Mouse (Mus musculus) liver, embryonic 14.5 days (tissue): ENCODE measurements at regions not wholly inside any gene's neighbourhood (a gene's known extent, or its start where the extent isn't known, plus 50 kb on each side); places are given as distances from the start of the nearest gene placed in this dataset.
"Not testable (repeated sequence)": the region's sequence is repeated elsewhere in the genome, so short reads cannot be mapped to it uniquely, and the experiment has no call there.

ENCODE experiments used
- ATAC-seq: fragments of 200-750 bp; cut with Nextera tagmentation; 2 replicates; pipeline ENCODE4 v1.8.0; 2017; ENCODE audit warnings: moderate number of reproducible peaks, mild to moderate bottlenecking, moderate library complexity; ENCODE audit not compliant: insufficient read depth
- DNase-seq, 3 experiments: peaks; one replicate each; pipeline ENCODE4 v3.0.0-alpha.2; 2012 to 2013; ENCODE audit warnings: low read depth in 3 of 3, low spot score in 3 of 3
- H3K27ac ChIP-seq: fragments of 300-500 bp; sonication (generic); 2 replicates; pipeline ENCODE4 v1.5.1; 2014; ENCODE audit warnings: moderate library complexity, mild to moderate bottlenecking, control low read depth, inconsistent platforms
- H3K27me3 ChIP-seq: fragments of 300-500 bp; sonication (generic); 2 replicates; pipeline ENCODE4 v1.6.1; 2014; ENCODE audit warnings: mild to moderate bottlenecking, low read length, moderate library complexity; ENCODE audit not compliant: control insufficient read depth, insufficient read depth
- H3K36me3 ChIP-seq: fragments of 300-500 bp; sonication (generic); replicated peaks from 2 replicates; pipeline ENCODE4 v1.6.1; 2014; ENCODE audit warnings: low read depth; ENCODE audit not compliant: control insufficient read depth, insufficient read depth
- H3K4me1 ChIP-seq, 2 experiments: fragments of 200-500 bp in 1 of 2; fragments of 300-500 bp in 1 of 2; sonication (generic) in 1 of 2; replicated peaks; 2 replicates each; pipeline ENCODE4 v1.6.1; 2012 to 2014; ENCODE audit warnings: antibody characterized with exemption in 1 of 2, inconsistent platforms in 1 of 2, low read length in 1 of 2; ENCODE audit not compliant: control insufficient read depth in 2 of 2, insufficient read depth in 2 of 2
- H3K4me2 ChIP-seq: fragments of 300-500 bp; sonication (generic); 2 replicates; pipeline ENCODE4 v1.6.1; 2014; ENCODE audit warnings: low read depth, mild to moderate bottlenecking, control low read depth, moderate library complexity
- H3K4me3 ChIP-seq, 2 experiments: fragments of 200-500 bp in 1 of 2; fragments of 300-500 bp in 1 of 2; sonication (generic) in 1 of 2; 2 replicates each; pipeline ENCODE4 v1.5.1; 2012 to 2014; ENCODE audit warnings: low read depth in 2 of 2, low read length in 2 of 2, mild to moderate bottlenecking in 2 of 2, control low read depth in 1 of 2, inconsistent platforms in 1 of 2, moderate library complexity in 1 of 2; ENCODE audit not compliant: insufficient read depth in 1 of 2
- H3K9ac ChIP-seq: fragments of 300-500 bp; sonication (generic); replicated peaks from 2 replicates; pipeline ENCODE4 v1.6.1; 2014; ENCODE audit warnings: mild to moderate bottlenecking, control low read depth, moderate library complexity
- H3K9me3 ChIP-seq: fragments of 300-500 bp; sonication (generic); 2 replicates; pipeline ENCODE4 v1.6.1; 2016; ENCODE audit warnings: low read length, mixed read lengths; ENCODE audit not compliant: control insufficient read depth
- CTCF ChIP-seq: IDR thresholded peaks from 2 replicates; pipeline ENCODE4 v1.5.1; 2016; ENCODE audit warnings: antibody characterized with exemption, low read depth, control low read depth
- EP300 ChIP-seq: IDR thresholded peaks from 2 replicates; pipeline ENCODE4 v1.6.1; 2016; ENCODE audit warnings: antibody characterized with exemption, low read depth
- WGBS: fragments of 180-500 bp; shearing (Covaris S2); extraction: QIAGEN DNeasy Blood & Tissue Kit; methylation state at CpG from one replicate; pipeline ENCODE4 v1.1.7; 2014; ENCODE audit not compliant: insufficient replicate concordance; 5-methylcytosine and 5-hydroxymethylcytosine counted together

DNA sequence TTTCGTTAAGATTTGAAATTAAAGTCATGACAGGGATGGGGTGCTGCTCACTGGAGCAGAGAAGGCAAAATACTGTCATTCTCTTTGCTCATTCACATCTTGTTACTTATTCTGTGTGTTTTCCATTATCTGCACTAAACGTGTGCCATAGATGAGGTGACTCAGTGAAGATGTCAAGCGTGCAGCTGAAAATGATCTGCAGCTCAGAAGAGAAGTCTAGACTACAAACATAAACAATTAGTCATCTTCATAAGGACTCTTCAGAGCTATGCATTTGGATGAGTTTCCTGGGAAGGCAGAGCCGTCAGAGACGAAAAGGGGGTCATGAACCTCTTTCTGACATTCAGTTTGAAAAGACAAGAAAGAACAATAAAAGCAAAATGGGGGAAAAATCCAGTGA, 203.7 kb upstream of the Klf6 start:
- Histone ChIP-seq H3K36me3 (no peaks in the 10 kb centered on the region), H3K4me2 (no peak overlapping the region), H3K9ac (no peak overlapping the region), H3K4me3 (no peak overlapping the region), H3K4me1 (no peaks in the 10 kb centered on the region), H3K27ac (no peak overlapping the region), H3K27me3 (no peaks in the 10 kb centered on the region), H3K9me3 (no peaks in the 10 kb centered on the region)
- no peak for TF ChIP-seq EP300
- TF ChIP-seq CTCF: no peak
- ATAC-seq (no peak), DNase-seq (no peak)
- WGBS: 57% methylated on average over 5 of the region's 5 CpGs

DNA sequence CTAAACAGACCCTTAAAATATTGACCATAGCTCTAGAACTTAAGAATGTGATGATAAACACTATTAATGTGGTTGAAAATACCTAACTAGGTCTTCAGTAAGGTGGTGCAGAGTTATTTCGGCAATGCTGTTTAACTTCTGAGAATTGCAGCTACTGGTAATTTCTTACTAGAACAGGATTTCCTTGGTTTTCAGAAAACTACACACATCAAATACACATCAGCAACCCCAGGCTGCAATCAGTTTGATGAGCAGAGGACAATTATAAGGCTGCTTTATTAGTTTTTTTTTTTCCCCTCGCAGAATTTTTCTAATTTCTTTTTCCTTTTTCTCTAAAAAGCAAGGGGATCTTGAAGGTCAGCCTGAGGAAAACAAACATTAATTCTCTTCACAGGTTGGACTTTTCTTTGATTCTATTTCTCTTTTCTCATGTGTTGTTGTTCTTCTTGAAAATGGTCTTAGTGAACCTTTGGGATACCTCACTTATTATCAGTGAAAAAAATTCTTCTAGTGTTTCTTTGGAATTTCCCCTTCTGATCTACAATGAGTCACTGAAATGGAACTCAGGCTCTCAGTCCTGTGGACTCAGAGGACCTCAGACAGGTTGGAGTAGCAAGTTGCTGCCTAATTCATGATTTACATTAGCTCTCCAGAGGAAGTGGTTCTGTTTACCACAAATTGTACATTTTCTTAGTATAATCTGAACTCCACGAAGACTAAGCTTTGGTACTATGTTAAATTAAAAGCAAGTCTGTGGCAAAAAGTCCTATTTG, 194.9 kb upstream of the Klf6 start:
- H3K27ac ChIP-seq: no peak overlapping the region
- H3K4me3 ChIP-seq: no peak overlapping the region
- DNase-seq (no peak), ATAC-seq (no peak)
- no peaks in the 10 kb centered on the region for H3K4me1 ChIP-seq
- 42% methylated on average over 3 of the region's 3 CpGs for WGBS
- no peak for TF ChIP-seq CTCF
- no peak for TF ChIP-seq EP300
- no peaks in the 10 kb centered on the region for H3K36me3 ChIP-seq
- no peaks in the 10 kb centered on the region for H3K27me3 ChIP-seq
- no peak overlapping the region for H3K4me2 ChIP-seq
- no peak overlapping the region for H3K9ac ChIP-seq
- H3K9me3 ChIP-seq: no peaks in the 10 kb centered on the region

DNA sequence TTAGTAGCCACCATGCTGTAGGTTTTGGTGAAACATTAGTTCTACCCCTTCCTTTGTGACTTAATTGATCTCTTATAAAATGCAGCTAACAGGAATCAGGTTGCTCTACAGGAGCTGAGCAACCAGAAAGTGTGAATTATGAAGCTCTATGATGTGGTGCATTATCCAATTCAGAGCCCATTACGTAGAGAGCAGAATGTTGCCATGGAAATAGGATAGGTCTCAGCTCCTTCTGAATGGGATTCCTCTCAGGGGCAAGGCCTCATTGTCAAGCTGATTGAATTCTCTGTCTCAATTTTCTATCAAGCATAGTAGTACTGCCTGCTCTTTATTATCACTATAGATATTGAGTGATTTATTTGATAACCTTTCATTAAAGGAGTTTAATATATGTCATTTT, 185.6 kb upstream of the Klf6 start:
- Histone ChIP-seq H3K27ac (no peak overlapping the region), H3K4me2 (no peak overlapping the region), H3K27me3 (no peaks in the 10 kb centered on the region), H3K36me3 (no peaks in the 10 kb centered on the region), H3K9ac (no peak overlapping the region), H3K9me3 (no peaks in the 10 kb centered on the region), H3K4me3 (no peak overlapping the region), H3K4me1 (no peaks in the 10 kb centered on the region)
- TF ChIP-seq EP300 (no peak), CTCF (no peak)
- ATAC-seq (no peak), DNase-seq (no peak)
- WGBS: 60% methylated on average over 1 of the region's 1 CpGs

DNA sequence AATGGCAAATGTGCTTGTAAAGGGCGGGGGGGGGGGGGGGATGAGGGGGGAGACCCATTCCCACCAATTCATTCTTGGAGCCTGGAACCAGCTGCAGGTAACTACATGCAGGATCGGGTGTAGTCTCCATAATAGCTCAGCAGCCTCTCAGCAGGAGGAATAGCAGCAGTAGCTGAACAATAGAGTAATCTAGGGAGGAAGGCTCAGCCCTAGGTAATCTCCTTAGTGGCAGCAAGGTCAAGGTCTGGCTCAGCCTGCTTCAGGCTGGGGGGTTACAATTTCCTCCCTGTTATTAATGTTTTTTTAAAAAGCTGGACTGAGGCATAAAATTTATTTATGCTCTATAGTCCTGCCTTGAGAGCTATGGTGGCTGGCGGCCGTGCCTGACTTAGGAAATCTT, 171.2 kb upstream of the Klf6 start:
- no peak for ATAC-seq
- Histone ChIP-seq H3K4me2 (no peak overlapping the region), H3K9ac (no peak overlapping the region), H3K27me3 (no peaks in the 10 kb centered on the region), H3K36me3 (no peaks in the 10 kb centered on the region), H3K9me3 (no peaks in the 10 kb centered on the region), H3K4me3 (no peak overlapping the region), H3K27ac (no peak overlapping the region), H3K4me1 (no peaks in the 10 kb centered on the region)
- TF ChIP-seq CTCF (no peak), EP300 (no peak)
- no peak for DNase-seq
- 66% methylated on average over 4 of the region's 4 CpGs for WGBS

DNA sequence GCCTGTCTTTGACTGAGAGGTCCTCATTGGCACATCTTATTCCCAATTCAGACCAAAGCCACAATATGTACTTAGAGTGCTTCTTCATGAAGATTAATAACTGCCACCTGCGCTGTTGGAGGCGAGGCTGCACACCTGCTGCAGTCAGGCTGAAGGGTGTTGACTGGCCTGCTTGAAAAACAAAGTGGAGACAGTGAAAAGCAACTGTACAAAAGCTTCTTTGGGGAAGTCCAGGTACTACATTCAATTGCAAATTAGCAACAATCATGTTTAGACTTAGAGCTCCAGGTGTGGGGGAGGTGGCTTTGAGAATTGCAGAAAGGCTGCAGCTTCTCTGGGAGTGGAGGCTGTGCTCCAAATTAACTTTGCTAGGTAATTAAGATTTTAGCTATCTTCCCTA, 170.6 kb upstream of the Klf6 start:
- not testable (repeated sequence) for ATAC-seq

More for the DNA sequence above, 170.6 kb upstream of the Klf6 start:
- H3K4me3 ChIP-seq, H3K9ac ChIP-seq, H3K36me3 ChIP-seq, H3K27ac ChIP-seq, H3K9me3 ChIP-seq, H3K4me1 ChIP-seq, H3K4me2 ChIP-seq, H3K27me3 ChIP-seq, DNase-seq: not testable (repeated sequence)
- 62% methylated on average over 2 of the region's 2 CpGs for WGBS
